Mouse (Mus musculus) liver, embryonic 14.5 days (tissue): ENCODE data around the gene Mapkapk3.

Experiments
- CTCF ChIP-seq: IDR thresholded peaks from 2 replicates; pipeline ENCODE4 v1.5.1; 2016; ENCODE audit warnings: antibody characterized with exemption, low read depth, control low read depth
- EP300 ChIP-seq: IDR thresholded peaks from 2 replicates; pipeline ENCODE4 v1.6.1; 2016; ENCODE audit warnings: antibody characterized with exemption, low read depth

GRCm38 (mm10) chr9:107235261-107235660 is 54.4 kb downstream of the Mapkapk3 start:
- TF ChIP-seq CTCF (no peak), EP300 (no peak)
